Mouse (Mus musculus): ENCODE results near the gene Nudt19. TPM values are rescaled to one million over a fixed set of nuclear protein-coding genes. Genes with fewer than 3 reads are reported as not detected.
"Not testable (repeated sequence)": the region's sequence is repeated elsewhere in the genome, so short reads cannot be mapped to it uniquely, and the experiment has no call there.

The Nudt19 gene
- total RNA-seq, 2 experiments from 2014 or later = 51.1 to 53.2 TPM

- not testable (repeated sequence) for DNase-seq (ENCODE audit: low spot score in 2 of 2)
Measured at GRCm38 (mm10) chr7:35569724-35570123, 13.6 kb upstream of the Nudt19 start.

GRCm38 (mm10) chr7:35565965-35566364 lies 9.9 kb upstream of the Nudt19 start:
- DNase-seq (ENCODE audit: low spot score in 2 of 2) = not testable (repeated sequence)

- DNase-seq (ENCODE audit: low spot score in 2 of 2) = not testable (repeated sequence)
Measured at GRCm38 (mm10) chr7:35564872-35565271, 8.8 kb upstream of the Nudt19 start.

GRCm38 (mm10) chr7:35564067-35564865 lies 8.2 kb upstream of the Nudt19 start:
- no peak for DNase-seq (ENCODE audit: low spot score in 2 of 2)

- DNase-seq (ENCODE audit: low spot score in 2 of 2) = no peak
Measured at GRCm38 (mm10) chr7:35563071-35563470, 7.0 kb upstream of the Nudt19 start.

GRCm38 (mm10) chr7:35559838-35560237 lies 3.7 kb upstream of the Nudt19 start:
- no peak for DNase-seq (ENCODE audit: low spot score in 2 of 2)

GRCm38 (mm10) chr7:35558681-35559080 lies 2.6 kb upstream of the Nudt19 start:
- no peak for DNase-seq (ENCODE audit: low spot score in 2 of 2)

- DNase-seq (ENCODE audit: low spot score in 2 of 2) = no peak
Measured at GRCm38 (mm10) chr7:35557577-35557976, 1.5 kb upstream of the Nudt19 start.

GRCm38 (mm10) chr7:35556905-35557304 lies 801 bp upstream of the Nudt19 start:
- DNase-seq (ENCODE audit: low spot score in 2 of 2) = no peak

- DNase-seq (ENCODE audit: low spot score in 2 of 2) = peak; percentile 83 to 89
Measured at GRCm38 (mm10) chr7:35555224-35556204, 590 bp downstream of the Nudt19 start.

GRCm38 (mm10) chr7:35554605-35555175 lies 1.4 kb downstream of the Nudt19 start:
- DNase-seq (ENCODE audit: low spot score in 2 of 2) = peak in 1 of 2 experiments; percentile 10

- no peak for DNase-seq (ENCODE audit: low spot score in 2 of 2)
Measured at GRCm38 (mm10) chr7:35553751-35554604, 2.1 kb downstream of the Nudt19 start.

- DNase-seq (ENCODE audit: low spot score in 2 of 2) = peak; percentile 31 to 42
Measured at GRCm38 (mm10) chr7:35545881-35546280, 10.2 kb downstream of the Nudt19 start.

GRCm38 (mm10) chr7:35537562-35537961 lies 18.5 kb downstream of the Nudt19 start, which contains the start of gene Tdrd12:
Gene Tdrd12 (minus strand): TSS chr7:35537745.
- DNase-seq (ENCODE audit: low spot score in 2 of 2) = no peak

- DNase-seq (ENCODE audit: low spot score in 2 of 2) = no peak
Measured at GRCm38 (mm10) chr7:35535750-35536512, 20.2 kb downstream of the Nudt19 start.

- DNase-seq (ENCODE audit: low spot score in 2 of 2) = not testable (repeated sequence)
Measured at GRCm38 (mm10) chr7:35530544-35530943, 25.6 kb downstream of the Nudt19 start.

GRCm38 (mm10) chr7:35530026-35530425 lies 26.1 kb downstream of the Nudt19 start:
- DNase-seq (ENCODE audit: low spot score in 2 of 2) = no peak

GRCm38 (mm10) chr7:35526795-35527194 lies 29.3 kb downstream of the Nudt19 start:
- no peak for DNase-seq (ENCODE audit: low spot score in 2 of 2)

- DNase-seq (ENCODE audit: low spot score in 2 of 2) = no peak
Measured at GRCm38 (mm10) chr7:35501995-35502394, 54.1 kb downstream of the Nudt19 start.

GRCm38 (mm10) chr7:35497516-35497915 lies 58.6 kb downstream of the Nudt19 start:
- no peak for DNase-seq (ENCODE audit: low spot score in 2 of 2)

All from adrenal gland, adult 18-20 months (tissue).